Mouse (Mus musculus): ENCODE data around the gene Zdhhc22.

Gene Zdhhc22

DNA sequence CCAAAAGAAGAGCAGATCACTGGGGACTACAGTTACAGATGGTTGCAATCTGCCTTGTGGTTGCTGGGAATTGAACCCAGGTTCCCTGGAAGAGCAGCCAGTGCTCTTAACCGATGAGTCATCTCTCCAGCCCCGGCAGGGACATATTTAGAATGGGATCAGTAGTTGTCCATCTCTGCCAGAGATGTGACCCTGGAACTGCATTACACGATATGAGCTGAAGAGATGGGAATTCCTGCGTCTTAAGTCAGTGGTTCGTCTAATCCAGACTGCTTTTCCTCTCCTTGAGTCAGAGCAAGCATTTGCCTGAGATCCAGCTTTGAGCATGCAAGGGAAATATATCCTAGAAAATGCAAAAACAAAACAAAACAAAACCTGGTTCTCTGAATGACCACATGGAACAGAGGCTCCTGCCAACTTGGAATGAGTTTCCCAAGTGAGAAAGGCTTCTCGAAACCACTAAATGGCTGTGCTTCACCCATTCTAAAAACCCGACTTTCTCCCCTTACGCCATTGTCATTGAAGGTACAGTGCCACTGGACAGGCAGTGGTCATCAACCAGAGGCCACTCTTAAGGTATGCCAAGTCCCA, 54.4 kb downstream of the Zdhhc22 start:
- no peak for DNase-seq (ENCODE audit: low spot score)

DNA sequence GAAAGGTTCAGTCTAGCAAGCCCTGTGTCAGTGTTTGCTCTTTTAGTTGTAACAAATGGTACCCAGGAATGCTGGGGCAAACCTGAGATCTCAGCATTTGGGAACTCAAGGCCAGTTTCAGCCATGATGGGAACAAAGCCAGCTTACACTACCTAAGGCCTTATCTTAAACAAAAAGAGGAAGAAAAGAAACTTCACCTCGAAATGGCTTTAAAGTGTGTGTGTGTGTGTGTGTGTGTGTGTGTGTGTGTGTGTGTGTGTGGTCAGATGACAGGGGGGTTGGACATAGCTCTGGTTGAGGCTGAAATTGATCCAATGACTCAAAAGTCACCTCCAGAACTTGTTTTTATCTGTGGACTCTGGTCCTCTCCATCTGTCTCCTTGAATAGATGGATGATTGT, 55.5 kb downstream of the Zdhhc22 start:
- no peak for DNase-seq (ENCODE audit: low spot score)

GRCm38 (mm10) chr12:86932575-86932952, 57.7 kb downstream of the Zdhhc22 start:
- no peak for DNase-seq (ENCODE audit: low spot score)

- DNase-seq (ENCODE audit: low spot score) = peak; percentile 74
Observed at GRCm38 (mm10) chr12:86931919-86932574, 58.2 kb downstream of the Zdhhc22 start.

DNA sequence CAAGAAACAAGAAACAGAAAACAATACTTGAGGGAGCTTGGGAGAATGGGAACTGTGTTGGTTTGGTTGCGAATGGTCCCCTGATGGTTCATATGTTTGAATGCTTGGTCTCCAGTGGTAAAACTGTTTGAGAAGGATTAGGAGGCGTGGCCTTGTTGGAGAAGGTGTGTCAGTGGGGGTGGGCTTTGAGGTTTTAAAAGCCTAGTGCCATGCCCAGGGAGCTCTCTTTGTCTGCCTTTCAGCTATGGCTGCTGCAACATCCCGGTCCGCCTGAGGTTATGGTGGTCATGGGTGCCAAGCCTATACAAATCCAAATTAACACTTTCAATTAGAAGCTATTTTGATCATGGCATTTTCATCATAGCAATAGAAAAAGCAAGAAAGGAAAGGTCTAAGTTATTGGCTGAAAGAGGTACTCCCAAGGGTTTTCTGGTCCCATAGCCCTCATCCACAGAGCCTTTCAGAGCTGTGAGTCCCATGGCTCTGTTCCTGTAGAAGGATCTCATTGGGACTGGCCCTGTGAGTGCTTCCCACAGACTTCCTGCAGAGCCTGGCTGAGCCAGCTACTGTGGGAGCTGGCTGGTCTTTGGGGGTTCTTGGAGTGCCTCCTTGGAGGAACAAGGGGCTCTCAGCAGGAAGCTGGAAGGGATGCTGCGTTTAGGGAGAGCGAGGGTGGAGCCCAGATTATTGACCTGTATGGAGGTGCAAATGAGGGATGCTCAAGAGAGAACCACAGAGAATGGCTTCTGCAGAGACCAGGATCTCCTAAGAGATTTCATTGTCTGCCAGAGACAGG, 59.1 kb downstream of the Zdhhc22 start:
- no peak for DNase-seq (ENCODE audit: low spot score)

Data from ovary, postnatal 36 days (tissue).